Mouse (Mus musculus): ENCODE results near the gene Gng8.

Gng8 gene

DNA sequence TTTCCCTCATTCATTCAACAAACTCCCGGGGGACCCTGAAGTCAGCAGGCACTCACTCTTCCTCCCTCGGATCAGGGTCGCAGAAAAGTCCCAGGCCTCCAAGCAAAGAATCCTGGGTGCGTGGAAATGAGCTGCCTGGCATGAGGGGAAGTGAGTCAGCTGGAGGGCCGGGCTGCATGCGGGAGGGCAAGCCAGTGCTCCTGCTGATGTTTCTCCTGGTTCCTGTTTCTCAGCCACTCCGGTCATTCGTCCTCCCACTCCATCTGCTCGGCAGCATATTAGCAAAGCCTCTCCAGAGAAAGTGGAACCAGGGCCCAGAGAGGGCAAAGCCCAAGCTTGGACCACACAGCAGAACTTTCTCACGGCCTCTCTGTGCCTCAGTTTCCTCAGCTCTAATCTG lies 18.3 kb downstream of the Gng8 start:
- no peak for DNase-seq

DNA sequence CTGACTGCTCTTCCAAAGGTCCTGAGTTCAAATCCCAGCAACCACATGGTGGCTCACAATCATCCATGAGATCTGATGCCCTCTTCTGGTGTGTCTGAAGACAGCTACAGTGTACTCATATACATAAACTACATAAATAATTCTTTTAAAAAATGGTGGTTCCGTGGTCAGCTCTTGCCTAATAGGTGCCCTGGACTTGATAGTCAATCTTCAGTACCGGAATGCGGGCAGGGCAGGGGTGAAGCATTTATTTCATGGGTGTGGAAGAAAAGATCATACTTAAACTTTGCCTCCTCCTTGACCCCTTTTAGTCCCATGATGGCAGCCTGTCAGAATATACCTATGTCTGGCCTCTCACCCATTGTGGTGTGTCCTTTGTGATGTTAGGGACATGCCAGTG lies 20.3 kb downstream of the Gng8 start:
- DNase-seq = no peak

DNA sequence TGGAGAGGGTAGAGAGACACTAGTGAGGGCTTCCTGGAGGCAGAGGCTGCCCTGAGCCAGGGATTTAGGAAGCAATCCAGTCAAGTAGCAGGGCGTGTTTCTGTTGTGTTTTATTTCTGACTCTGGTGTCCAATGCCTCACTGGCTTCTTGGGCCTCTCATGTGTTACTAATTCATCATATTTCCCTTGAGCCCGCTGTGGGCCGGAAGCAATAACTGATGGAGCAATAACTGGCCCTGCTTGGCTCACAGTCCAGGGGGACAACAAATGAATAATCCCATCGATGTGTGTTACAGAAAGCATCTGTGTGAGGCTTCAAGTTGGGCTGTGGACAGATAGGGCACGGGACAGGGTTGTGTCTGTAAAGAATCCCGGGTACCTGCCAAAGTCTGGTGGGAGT lies 20.8 kb downstream of the Gng8 start:
- no peak for DNase-seq

DNA sequence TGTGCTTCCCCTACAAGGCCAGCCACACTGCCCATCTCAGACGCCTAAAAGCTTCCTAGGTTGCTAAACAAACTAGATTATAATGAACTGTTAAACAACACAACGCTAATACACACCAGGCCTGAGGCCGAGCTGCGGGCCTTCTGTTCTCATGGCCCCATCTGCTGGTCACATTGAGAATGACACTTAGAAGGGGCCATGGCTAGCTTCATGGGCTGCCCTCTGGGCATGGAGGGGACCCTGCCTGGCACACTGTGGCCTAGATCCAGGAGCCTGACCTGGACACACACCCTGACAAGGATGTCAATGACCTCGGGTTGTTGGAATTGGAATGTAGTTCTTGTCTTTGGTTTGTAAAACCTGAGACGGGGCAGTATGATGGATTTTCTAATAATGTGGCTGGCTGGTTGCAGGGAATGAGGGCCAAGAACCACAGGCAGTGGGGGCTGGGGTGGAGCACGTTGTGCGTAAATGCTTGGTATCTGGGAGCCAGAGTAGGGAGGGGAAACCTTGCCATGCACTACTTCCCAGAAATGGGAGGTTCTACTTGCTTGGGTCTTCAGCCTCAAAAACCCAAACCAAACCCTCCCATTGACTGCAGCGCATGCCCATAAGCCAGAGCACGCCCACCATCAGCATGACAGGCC lies 22.3 kb downstream of the Gng8 start:
- peak in 1 of 2 experiments; percentile 76 for DNase-seq

DNA sequence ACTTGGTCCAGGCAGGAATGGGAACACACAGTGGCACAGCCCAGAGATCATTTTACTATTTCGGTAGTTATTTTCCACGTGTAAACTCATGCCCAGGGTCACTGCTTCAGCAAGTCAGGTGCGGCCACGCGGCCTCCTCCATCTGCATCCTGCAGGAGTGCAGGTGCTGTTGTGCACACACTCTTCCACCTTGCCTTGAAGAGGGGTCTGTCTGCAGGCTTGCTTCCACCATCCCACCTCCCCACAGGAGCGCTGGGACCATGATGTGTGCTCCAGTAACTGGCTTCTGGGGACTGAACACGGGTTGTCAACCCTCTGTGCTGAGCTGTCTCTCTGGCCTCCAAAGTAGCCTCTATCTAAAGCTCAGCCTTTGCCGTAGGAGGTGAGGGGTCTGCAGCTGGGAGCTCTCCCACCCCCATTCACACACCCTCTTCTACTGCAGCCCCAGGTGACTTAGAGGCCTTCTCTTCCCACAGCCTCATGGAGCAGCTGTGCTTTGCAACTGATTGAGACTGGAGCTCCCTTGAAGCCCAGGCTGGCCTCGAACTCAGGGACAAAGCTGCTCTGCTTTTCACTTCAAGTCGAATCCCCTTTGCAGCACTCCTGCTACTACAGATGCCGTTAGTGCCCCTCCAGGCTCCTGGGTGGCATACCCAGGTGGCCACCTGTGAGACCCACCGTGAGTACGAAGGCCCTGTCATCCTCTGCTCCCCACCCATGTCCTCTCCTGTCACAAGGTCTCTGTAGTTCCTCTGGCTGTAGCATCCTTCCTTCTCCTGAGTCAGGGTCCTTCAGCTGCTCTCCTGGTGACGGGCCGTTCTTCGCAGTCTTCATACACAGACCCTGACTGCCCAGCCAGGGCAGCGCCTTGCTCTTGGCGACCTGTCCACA lies 23.1 kb downstream of the Gng8 start:
- no peak for DNase-seq

DNA sequence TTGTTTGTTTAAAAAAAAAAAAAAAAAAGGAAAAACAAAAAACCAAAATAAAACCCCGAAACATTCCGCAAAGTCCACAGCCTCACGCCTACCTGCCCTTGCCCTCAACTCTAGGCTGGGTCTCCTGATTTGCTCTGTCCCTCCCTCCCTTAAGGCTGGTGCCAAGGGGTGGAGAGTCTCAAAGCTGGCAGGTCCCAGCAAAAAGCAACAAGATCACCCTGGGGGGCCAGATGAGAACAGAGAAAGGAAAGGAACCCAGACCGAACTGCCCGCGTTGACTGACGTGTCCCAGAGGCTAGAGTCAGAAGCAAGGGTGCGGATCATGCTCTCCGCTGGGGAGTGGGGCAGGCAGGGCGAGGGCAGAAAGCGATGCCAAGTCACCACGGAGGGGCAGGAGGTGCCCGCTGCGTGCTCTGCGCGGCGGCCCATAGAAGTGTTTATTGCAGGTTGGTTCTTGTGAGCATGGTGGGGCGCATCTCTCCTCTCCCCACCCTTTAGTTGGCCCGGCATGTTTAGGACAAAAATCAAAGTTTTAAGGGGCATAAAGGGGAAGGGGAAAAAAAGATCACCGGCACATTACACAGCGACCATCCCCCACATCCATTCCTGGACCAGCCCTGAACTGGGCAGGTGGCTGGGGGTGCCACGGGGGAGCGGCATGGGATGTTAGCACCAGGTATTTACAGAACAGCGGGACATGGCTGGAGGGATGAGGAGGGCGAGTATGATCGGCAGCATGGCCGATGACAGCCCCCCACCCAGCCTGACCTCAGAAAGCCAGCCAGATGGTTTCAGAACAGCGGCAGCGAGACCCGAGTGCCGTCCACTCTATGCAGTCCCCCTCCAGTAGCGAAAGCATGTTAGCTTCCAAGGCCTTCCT lies 24.1 kb downstream of the Gng8 start:
- no peak for DNase-seq

DNA sequence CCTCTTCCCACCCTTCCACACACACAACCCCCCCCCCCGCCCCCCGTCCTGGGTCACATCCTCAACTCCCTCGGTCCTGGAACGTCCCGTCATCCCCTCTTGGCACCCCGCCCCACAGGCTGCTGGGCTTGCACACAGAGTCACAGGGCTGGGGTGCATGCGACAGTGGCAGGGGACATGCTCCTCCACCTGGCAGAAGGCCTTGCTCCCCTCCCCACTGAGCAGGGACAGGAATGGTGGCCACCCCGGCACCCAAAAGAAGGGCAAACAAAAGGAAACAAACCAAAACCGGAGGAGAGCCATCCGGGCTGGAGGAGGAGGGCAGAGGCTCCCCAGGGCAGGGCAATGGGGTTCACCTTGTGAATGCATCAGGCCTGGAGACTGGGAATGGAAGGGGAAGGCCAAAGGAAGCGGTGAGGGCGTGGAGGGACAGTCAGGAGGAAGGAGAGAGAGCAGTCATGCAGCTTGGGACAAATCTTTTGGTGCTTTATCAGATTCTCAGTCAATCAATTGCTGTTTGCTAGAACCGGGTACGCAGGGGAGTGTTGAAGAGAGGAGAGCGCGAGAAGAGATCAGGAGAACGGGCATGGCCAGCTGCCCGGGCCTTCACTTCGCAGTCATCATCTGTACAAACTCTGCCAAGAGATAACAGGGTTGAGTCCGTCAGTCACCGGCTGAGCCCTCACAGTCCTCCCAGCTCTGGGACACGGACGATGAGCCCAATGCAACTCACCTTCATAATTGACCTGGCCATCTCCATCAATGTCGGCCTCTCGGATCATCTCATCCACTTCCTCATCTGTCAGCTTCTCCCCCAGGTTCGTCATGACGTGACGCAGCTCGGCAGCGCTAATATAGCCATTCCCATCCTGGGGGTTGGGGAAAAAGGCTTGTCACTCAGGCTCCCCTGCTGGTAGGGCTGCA lies 25.0 kb downstream of the Gng8 start:
- no peak for DNase-seq

DNA sequence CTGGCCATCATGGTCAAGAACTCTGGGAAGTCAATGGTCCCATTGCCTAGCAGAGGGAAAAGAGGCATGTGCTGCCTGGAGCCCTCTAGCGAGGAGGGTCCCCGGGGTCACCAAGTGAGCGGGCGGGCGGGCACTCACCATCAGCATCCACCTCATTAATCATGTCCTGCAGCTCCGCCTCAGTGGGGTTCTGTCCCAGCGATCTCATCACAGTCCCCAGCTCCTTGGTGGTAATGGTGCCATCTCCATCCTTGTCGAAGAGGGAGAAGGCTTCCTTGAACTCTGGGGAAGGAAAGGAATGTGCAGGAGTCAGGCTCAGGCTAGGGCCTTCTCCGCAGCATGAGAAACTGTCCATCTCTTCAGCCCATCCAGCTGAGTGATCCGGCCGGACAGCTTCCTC lies 25.9 kb downstream of the Gng8 start:
- no peak for DNase-seq

DNA sequence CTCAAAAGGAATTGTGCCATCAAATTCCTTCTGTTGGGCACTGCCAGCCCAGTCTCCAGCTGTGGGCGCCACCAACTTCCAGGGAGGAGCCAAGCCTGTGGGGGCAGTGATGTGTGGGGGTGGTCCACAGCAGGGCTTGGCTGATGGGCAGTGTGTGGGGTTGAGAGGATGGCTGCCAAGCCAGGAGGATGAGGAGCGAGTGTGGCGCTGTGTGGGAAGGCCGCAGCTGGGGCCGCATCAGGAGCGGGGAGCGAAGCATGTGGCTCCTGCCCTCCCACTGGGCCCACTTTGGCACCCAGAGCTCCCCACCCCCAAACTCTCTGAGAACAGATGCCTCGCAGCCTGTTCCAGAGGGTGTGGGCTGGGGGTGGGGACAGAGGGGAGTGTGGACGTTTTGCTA lies 26.4 kb downstream of the Gng8 start:
- no peak for DNase-seq

DNA sequence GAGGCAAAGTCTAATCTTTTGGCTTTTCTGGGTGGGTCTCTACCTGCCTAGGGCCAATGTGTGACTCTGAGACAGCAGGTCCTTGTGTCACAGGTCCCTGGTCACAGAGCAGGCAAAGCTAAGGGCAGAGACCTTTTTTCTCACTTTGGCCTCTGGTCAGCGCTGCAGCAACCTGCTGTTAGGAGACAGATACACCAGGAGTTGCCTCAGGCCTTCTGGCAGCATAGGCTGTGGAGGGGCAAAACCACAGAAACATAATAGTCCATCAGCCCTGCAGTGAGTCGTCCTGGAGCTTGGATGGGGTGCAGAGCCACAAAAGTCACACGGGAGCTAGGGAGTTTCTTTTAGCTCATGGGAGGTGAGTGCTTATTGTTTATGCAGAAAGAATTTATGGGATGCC lies 27.1 kb downstream of the Gng8 start:
- DNase-seq = no peak

DNA sequence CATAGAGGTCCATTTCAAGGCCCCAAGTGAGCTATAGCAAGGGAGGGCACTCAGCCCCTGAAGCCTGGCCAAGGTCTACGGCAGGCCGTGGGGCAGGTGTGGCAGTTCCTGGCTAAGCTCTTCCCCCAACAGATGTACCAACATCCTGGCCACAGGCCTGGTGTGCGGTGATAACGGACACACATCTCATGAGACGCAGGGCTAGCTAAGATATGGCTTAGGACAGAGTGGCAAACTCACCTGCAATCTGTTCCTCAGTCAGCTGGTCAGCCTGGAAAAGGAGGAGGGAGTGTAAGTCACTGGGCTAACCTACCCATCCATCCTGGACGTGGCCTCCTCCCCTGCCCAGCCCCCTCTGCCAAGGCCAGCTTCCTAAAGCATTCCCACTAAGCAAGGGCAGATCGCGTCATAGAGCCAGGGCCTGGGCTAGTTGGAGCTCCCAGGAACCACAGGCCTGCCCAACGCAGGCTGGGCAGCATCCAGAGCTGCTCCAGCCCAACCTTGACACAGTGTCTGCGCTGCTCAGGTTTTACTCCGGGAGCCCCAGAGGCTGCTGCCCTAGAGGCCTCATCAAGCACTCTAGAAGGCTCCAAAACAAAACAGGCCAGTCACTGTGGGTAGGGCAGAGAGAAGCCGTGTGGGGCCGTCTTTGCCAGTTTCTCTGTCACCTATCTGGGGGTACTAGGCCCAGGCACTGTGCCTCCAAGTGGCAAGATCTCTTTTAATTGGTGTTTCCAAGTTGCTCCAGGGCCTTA lies 28.0 kb downstream of the Gng8 start:
- DNase-seq = no peak

DNA sequence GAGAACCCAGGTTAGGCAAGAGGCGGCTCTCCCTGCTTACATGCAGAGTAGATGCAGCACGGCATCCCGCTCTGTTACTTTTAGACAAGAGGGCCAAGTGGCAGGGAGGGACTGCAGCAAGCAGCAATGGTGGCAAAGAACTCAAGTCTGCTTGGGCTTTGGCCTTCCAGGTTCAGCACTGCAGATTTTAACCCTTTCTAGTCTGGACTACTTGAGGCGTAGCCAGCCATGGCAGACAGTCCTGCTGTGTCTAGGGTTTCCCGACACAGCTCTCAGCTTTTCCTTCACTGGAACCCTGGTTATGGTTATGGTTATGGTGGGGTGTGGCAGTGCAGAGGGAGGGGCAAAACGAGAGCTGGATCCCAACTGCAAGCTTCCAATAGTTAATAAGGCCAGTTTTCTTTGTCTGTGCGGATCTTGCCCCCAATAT lies 28.6 kb downstream of the Gng8 start:
- DNase-seq = no peak

DNA sequence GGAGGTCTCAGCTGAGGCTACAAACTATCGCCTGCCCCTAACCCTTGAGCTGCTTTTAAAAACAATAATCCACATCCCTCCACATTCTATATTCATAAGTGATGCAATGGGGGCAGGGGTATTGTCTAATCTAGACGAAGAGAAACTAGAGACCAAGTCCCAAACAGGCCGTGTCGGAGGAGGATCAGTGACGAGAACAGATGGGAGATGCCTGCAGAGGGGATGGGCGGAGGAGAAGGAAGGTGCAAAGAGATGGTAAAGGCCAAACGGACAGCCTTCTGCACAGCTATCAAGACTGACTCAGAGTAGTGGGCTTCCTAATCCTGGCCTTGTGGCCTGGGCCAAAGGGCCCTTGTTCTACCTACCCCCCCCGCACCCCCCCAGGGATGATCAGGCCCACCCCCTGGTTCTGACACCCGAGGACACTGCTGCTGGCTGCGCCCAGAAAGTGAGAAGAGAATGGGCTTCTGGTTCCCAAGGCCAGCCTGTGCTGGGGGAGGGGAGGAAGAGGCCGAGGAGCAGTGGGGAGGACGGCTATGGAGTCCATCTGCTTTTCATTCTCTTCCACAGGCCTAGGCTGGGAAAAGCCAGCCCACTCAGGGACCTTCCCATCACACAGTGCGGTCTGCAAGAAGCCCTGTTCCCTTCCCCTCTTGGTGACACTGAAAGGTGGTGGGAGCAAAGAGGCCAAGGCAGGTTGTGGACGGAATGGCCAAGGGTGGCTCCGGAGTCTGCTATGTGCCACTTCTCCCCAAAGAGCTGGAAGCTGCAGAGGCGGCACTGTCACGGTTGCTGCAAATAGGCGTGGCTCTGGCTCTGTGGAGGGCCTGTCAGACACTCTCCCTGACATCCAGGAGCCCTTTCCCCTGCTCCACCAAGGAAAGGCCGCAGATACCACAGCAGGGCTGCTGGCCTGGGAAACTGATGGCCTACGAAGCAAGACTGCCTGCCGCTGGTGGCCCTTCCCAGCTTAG lies 29.5 kb downstream of the Gng8 start:
- DNase-seq = no peak

DNA sequence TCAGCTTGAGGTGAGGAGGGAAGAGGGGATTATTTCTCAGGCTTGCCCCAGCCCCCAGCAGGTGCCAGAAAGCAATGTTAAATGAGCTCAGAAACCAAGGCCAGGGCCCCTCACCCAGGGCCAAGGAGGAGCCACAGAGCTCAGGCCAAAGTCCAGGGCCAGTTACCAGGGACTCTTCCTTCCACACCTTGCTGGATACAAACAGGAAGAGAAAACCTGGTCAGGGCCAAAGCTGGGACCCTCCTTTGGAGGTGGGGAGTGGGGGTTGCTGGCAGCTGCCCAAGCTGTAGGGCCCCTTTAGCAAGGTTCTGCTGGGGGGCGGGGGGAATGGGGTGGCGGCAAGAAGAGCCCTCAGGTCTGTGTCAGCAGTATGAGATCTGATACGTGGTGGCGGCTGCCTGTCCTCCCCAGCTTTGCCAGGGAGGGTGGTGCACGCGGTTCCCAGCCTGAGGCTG lies 30.3 kb downstream of the Gng8 start:
- peak in 1 of 2 experiments; percentile 63 for DNase-seq

DNA sequence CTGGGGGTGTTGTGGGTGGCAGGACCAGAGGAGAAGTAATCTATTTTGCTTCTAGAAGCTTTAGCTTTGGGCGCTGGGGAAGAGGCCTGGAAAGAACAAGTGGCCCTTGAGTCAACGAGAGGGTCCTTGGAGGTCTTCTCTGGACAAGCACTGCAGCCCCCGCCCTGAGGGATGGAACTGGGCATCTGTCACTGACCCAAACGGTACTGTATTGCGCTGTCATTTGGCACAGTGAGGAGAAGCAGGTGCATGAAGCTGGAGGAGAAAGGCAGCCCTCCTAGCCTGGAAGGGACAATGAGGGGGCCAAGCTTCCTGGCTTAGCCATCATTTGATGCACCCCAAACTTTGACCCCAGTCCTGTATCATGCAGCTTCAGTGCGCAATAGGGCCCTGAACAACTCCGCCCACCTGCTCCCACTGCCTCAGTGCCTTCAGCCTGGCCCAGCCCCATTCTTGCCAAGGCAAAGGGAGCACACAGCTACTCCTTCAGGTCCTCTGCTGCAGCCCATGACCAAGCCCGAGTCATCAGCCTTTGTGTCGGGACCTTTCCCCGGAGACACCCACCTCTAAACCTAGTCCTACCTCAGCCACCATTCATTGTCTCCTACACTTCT lies 30.9 kb downstream of the Gng8 start:
- peak in 1 of 2 experiments; percentile 53 for DNase-seq

DNA sequence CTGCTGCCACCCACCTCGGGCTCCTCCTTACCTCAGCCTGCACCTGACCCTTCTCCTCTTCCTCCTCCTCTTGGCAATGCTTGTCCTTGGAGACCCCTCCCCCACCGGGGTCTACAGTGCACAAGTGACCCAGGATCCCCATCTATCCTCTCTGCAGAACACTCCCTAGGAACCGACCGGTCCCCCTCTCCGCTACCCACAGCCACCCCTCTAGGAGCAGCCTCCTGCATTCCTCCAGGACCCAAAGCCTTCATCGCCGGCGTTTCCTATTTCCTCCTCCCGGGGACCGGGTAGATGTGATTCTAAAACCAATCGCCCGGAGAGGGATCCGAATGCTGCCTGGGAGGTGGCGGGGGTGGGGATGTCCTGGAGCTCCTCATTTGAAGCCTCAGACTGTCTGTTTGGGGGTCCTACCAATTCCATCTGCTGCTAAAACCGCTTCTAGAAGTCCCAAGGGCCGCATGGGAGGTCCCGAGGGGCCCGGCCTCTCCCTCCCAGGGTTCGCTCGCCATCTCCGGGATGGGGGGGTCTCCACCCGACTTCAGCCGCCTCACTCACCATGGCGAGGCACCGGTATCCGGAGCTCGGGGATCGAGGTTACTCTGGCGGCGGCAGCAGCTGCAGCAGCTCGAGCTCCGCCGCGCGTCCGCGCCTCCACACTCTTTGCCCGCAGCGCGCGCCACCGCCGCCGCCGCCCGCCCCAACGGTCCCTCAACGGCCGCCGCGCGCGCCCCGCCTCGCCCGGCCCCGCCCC lies 31.9 kb downstream of the Gng8 start:
- DNase-seq = peak in 1 of 2 experiments; percentile 39

DNA sequence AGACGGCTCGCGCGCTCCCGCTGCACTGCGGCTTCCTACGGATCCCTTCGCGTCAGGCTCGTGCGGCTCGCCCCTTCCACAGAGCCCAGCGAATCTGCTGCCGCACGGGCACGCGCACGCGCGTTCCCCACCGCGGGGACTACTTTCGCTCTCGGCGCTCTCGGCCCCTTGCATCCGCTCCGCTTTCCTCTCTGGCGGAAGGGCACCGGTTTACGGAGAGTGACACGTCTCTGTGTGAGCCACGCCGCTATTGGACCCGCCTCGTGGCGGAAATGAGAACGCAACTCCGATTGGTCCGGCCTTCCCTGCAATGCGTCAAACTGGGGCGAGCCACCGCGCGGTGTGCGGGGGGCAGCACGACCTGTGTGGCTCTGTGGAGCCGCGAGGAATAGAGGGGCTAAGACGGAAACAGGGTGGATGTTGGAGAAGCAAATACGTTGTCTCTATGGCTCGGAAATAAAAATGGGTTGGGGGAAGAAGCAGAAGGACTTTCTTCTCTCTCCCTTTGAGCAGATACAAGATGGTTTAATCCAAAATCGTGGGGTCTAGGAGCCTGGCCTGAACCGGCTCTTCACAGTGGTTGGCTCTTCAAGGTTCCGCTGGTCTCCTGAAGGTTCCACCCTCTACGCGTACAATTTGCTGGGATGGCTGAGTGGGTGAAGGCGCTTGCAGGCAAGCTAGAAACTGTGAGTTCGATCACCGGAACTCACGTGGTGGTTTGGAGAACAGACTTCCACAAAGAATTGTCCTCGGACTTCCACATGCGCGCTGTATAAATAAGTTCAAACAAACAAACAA lies 32.6 kb downstream of the Gng8 start, which contains the start of gene Calm3:
Calm3 (minus strand) TSS at position 78 of the 798 bp plus-strand sequence.
- peak; percentile 99 for DNase-seq

DNA sequence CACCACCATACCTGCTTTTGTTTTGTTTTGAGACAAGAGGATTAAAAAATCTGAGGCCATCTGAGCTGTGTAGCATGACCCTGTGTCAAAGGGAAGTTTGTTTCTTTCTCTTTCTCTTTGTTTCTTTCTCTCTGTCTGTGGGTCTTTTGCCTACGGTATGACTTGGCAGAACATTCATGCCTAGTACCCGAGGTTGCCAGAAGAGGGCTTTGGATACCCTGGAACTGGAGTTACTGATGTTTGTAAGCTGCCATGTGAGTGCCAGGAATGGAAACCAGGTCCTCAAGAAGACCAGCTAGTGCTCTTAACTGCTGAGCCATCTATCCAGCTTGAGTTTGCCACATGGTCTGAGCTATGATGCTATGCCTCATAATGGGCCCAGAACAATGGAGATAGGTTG lies 36.8 kb downstream of the Gng8 start:
- no peak for DNase-seq

All from kidney, adult 8-10 months (tissue).